Mouse (Mus musculus) neural tube, embryonic 11.5 days (tissue): ENCODE data around the gene Klhdc2. TPM values are rescaled to one million over a fixed set of nuclear protein-coding genes. Genes with fewer than 3 reads are reported as not detected.

Experiments used
- ATAC-seq: fragments of 200-750 bp; cut with Nextera tagmentation; 2 replicates; pipeline ENCODE4 v1.8.0; 2017; ENCODE audit warnings: moderate number of reproducible peaks, mild to moderate bottlenecking, moderate TSS enrichment, moderate library complexity; ENCODE audit not compliant: insufficient read depth, low FRiP score, low TSS enrichment
- DNase-seq: peaks from one replicate; pipeline ENCODE4 v3.0.0-alpha.2; 2015; ENCODE audit warnings: low spot score
- H3K27ac ChIP-seq: fragments of 300-500 bp; sonication (generic); 2 replicates; pipeline ENCODE4 v1.5.1; 2014; ENCODE audit warnings: low read depth, mild to moderate bottlenecking, low read length
- H3K27me3 ChIP-seq: fragments of 300-500 bp; sonication (generic); 2 replicates; pipeline ENCODE4 v1.6.1; 2014; ENCODE audit warnings: mild to moderate bottlenecking, low read length, mixed read lengths; ENCODE audit not compliant: control insufficient read depth, insufficient read depth
- H3K36me3 ChIP-seq: fragments of 300-500 bp; sonication (generic); 2 replicates; pipeline ENCODE4 v1.6.1; 2014; ENCODE audit warnings: mild to moderate bottlenecking, low read length, moderate library complexity, mixed read lengths; ENCODE audit not compliant: control insufficient read depth, insufficient read depth
- H3K4me1 ChIP-seq: fragments of 300-500 bp; sonication (generic); 2 replicates; pipeline ENCODE4 v1.6.1; 2014; ENCODE audit warnings: low read length, mixed read lengths; ENCODE audit not compliant: control insufficient read depth, insufficient read depth
- H3K4me2 ChIP-seq: fragments of 300-500 bp; sonication (generic); 2 replicates; pipeline ENCODE4 v1.6.1; 2014; ENCODE audit warnings: low read depth, mild to moderate bottlenecking, moderate library complexity
- H3K4me3 ChIP-seq: fragments of 300-500 bp; sonication (generic); 2 replicates; pipeline ENCODE4 v1.5.1; 2014; ENCODE audit warnings: low read depth, low read length
- H3K9ac ChIP-seq: fragments of 300-500 bp; sonication (generic); 2 replicates; pipeline ENCODE4 v1.6.1; 2014; ENCODE audit warnings: mild to moderate bottlenecking, low read length
- H3K9me3 ChIP-seq: fragments of 300-500 bp; sonication (generic); 2 replicates; pipeline ENCODE4 v1.6.1; 2016; ENCODE audit warnings: low read length; ENCODE audit not compliant: control insufficient read depth
- WGBS: fragments of 180-500 bp; shearing (Covaris S2); extraction: QIAGEN DNeasy Blood & Tissue Kit; methylation state at CpG from one replicate; pipeline ENCODE4 v1.1.7; 2014; 5-methylcytosine and 5-hydroxymethylcytosine counted together
- polyA plus RNA-seq: library from polyadenylated mRNA; unstranded; fragments of >200 nt; fragmentation: Nextera tagmentation; extraction: Ambion mirVana; gene quantifications from 2 replicates; pipeline ENCODE4 v1.2.1, GENCODE M21; 2014

Gene Klhdc2
- polyA plus RNA-seq, 1 experiment from 2014 or later, result 251 TPM

GRCm38 (mm10) chr12:69309659-69310058, 13.2 kb downstream of the Klhdc2 start:
- DNase-seq (no peak), ATAC-seq (no peak)
- H3K27ac ChIP-seq, result no peak overlapping the region
- H3K36me3 ChIP-seq, result peaks cover 46% of the 10 kb centered on the region
- H3K9ac ChIP-seq, result no peak overlapping the region
- no peak overlapping the region for H3K4me3 ChIP-seq
- 96% methylated on average over 4 of the region's 4 CpGs for WGBS
- no peak overlapping the region for H3K4me2 ChIP-seq
- H3K4me1 ChIP-seq, result no peaks in the 10 kb centered on the region
- no peaks in the 10 kb centered on the region for H3K27me3 ChIP-seq
- H3K9me3 ChIP-seq, result no peaks in the 10 kb centered on the region

- Histone ChIP-seq H3K9me3 (no peaks in the 10 kb centered on the region), H3K36me3 (peaks cover 4% of the 10 kb centered on the region), H3K4me1 (no peaks in the 10 kb centered on the region), H3K27ac (no peak overlapping the region), H3K4me3 (no peak overlapping the region), H3K4me2 (no peak overlapping the region), H3K9ac (no peak overlapping the region), H3K27me3 (no peaks in the 10 kb centered on the region)
- no peak for ATAC-seq
- DNase-seq, result no peak
These were observed 21.9 kb downstream of the Klhdc2 start for GRCm38 (mm10) chr12:69318431-69318830.

- H3K4me2 ChIP-seq, result no peak overlapping the region
- WGBS, result 94% methylated on average over 3 of the region's 3 CpGs
- H3K36me3 ChIP-seq, result peaks cover 7% of the 10 kb centered on the region
- H3K27ac ChIP-seq, result no peak overlapping the region
- no peaks in the 10 kb centered on the region for H3K27me3 ChIP-seq
- H3K4me1 ChIP-seq, result no peaks in the 10 kb centered on the region
- no peak for DNase-seq
- H3K4me3 ChIP-seq, result no peak overlapping the region
- H3K9me3 ChIP-seq, result no peaks in the 10 kb centered on the region
- no peak for ATAC-seq
- no peak overlapping the region for H3K9ac ChIP-seq
These were observed 34.7 kb downstream of the Klhdc2 start for GRCm38 (mm10) chr12:69331187-69331586.

DNA sequence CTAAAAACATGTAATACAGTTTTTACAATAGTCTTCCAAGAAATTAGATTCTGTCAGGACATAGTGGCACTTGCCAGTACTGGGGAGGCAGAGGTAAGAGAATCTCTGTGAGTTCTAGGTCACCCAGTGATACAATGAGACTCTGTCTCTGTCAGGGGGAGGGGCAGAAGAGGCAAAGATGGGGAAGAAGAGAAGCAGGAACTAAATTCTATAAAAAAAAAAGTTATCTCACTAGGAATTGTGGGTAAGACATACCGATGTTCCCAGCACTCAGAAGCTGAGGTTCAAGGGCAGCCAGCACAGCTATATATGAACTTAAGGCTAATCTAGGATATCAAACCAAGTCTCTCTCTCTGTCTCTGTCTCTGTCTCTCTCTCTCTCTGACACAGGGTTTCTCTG, 35.7 kb downstream of the Klhdc2 start:
- WGBS, result 100% methylated on average over 1 of the region's 1 CpGs
- no peaks in the 10 kb centered on the region for H3K9me3 ChIP-seq
- DNase-seq (no peak), ATAC-seq (no peak)
- H3K4me3 ChIP-seq, result no peak overlapping the region
- H3K27ac ChIP-seq, result no peak overlapping the region
- H3K4me2 ChIP-seq, result no peak overlapping the region
- peaks cover 7% of the 10 kb centered on the region for H3K36me3 ChIP-seq
- H3K4me1 ChIP-seq, result no peaks in the 10 kb centered on the region
- H3K9ac ChIP-seq, result no peak overlapping the region
- H3K27me3 ChIP-seq, result no peaks in the 10 kb centered on the region

DNA sequence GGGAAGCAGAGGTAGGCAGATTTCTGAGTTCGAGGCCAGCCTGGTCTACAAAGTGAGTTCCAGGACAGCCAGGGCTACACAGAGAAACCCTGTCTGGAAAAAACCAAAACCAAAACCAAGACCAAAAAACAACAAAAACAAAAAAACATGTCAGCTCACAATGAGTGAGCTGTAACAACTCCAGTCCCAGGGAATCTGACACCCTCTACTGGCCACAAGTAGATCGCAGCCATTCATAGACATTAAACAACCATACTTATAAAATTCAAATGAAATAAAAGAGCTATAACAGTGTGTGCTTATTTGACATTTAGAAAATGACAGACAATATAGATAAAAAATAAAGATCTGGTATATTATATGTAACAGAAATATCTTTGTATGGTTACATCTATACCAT, 37.1 kb downstream of the Klhdc2 start:
- Histone ChIP-seq H3K9me3 (no peaks in the 10 kb centered on the region), H3K4me3 (no peak overlapping the region), H3K9ac (no peak overlapping the region), H3K4me2 (no peak overlapping the region), H3K4me1 (no peaks in the 10 kb centered on the region), H3K27me3 (no peaks in the 10 kb centered on the region), H3K27ac (no peak overlapping the region), H3K36me3 (peaks cover 4% of the 10 kb centered on the region; the same call in 1 of the 2 replicates)
- ATAC-seq (no peak), DNase-seq (peak; percentile 23)
- WGBS, result 92% methylated on average over 2 of the region's 2 CpGs

DNA sequence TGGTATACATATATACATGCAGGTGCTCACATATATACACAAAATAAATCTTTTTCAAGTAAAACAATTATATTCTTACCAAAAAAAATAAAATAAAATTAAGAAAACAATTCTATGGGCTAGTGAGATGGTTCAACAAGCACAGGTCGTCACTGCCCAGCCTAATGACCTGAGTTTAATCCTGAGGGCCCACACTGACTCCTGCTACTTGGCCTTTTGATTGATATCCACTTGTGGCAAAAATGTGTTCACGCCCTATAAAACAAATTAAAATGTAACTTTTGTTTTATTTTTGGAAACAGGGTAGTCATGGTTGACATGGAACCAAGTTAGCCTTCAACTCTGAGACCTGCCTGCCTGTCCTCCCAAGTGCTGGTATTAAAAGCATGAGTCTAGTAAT, 53.4 kb downstream of the Klhdc2 start:
- Histone ChIP-seq H3K27ac (no peak overlapping the region), H3K36me3 (peaks cover 4% of the 10 kb centered on the region), H3K9ac (no peak overlapping the region), H3K27me3 (no peaks in the 10 kb centered on the region), H3K9me3 (no peaks in the 10 kb centered on the region), H3K4me3 (no peak overlapping the region), H3K4me1 (no peaks in the 10 kb centered on the region), H3K4me2 (no peak overlapping the region)
- ATAC-seq, result no peak
- 89% methylated on average over 2 of the region's 2 CpGs for WGBS
- DNase-seq, result no peak

GRCm38 (mm10) chr12:69351685-69352084, 55.2 kb downstream of the Klhdc2 start:
- Histone ChIP-seq H3K36me3 (peaks cover 4% of the 10 kb centered on the region), H3K27me3 (no peaks in the 10 kb centered on the region), H3K4me3 (no peak overlapping the region), H3K9me3 (no peaks in the 10 kb centered on the region), H3K9ac (no peak overlapping the region), H3K27ac (no peak overlapping the region), H3K4me1 (no peaks in the 10 kb centered on the region; the same call in 1 of the 2 replicates), H3K4me2 (no peak overlapping the region)
- no peak for ATAC-seq
- WGBS, result 97% methylated on average over 1 of the region's 1 CpGs
- DNase-seq, result no peak

DNA sequence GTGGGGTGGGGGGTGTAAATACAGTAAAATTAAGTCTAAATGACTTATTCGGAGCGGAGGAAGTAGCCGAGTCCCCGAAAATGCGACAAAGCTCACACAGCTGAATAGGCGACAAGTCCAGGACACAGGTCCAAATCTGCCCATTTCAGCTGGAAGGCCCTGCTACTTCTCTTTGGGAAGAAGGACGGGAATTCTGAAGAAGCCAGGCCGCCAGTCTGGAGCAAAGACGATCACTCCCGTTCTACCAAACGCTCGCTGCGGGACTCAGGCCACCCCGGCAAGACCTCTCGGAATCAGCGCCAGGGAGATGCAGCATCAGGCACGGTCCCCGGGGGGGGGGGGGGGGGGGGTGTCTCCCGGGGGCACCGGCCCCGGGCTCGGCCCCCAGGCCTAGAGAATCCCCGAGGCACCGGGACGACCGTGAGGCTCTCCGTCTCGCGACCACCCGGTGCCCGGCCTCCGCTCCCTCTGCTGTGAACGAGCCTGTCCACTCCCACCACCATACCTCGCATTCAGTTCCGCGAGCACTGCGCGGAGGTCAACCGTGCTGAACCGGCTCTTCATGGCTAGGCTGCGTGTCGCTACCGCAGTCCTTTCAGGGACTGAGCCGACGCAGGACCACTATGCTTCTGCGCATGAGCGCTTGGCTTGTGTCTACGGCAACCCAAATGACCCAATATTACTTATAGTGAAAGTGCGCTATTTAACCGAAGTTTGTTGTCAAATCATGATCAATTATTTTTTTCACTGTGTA, 60.2 kb downstream of the Klhdc2 start, which contains the start of gene Nemf:
Gene Nemf (minus strand): TSS at position 620 of the 754 bp plus-strand sequence.
- Histone ChIP-seq H3K4me3 (peak within 1 kb of the TSS; percentile 95), H3K27ac (peak within 1 kb of the TSS; percentile 82), H3K4me1 (no peaks in the 10 kb centered on the region; the same call in 1 of the 2 replicates), H3K36me3 (peaks cover 2% of the 10 kb centered on the region; the same call in 1 of the 2 replicates), H3K9me3 (no peaks in the 10 kb centered on the region), H3K4me2 (peak within 1 kb of the TSS; percentile 81), H3K9ac (peak within 1 kb of the TSS; percentile 83), H3K27me3 (no peaks in the 10 kb centered on the region)
- 1% methylated on average over 43 of the region's 50 CpGs for WGBS
- DNase-seq (peak; percentile 87), ATAC-seq (peak; percentile 47)

- H3K9me3 ChIP-seq, result no peaks in the 10 kb centered on the region
- 5% methylated on average over 13 of the region's 13 CpGs for WGBS
- H3K9ac ChIP-seq, result peak overlapping the region; percentile 52
- H3K27ac ChIP-seq, result no peak overlapping the region; the same call in 1 of the 2 replicates
- ATAC-seq (no peak), DNase-seq (no peak)
- no peaks in the 10 kb centered on the region for H3K27me3 ChIP-seq
- H3K4me3 ChIP-seq, result peak overlapping the region; percentile 95
- H3K36me3 ChIP-seq, result peaks cover 2% of the 10 kb centered on the region; the same call in 1 of the 2 replicates
- H3K4me2 ChIP-seq, result peak overlapping the region; percentile 81
- H3K4me1 ChIP-seq, result no peaks in the 10 kb centered on the region; the same call in 1 of the 2 replicates
These were observed 60.8 kb downstream of the Klhdc2 start for GRCm38 (mm10) chr12:69357300-69357646.
